Mouse (Mus musculus) liver, embryonic 14.5 days (tissue): ENCODE results near the gene Papln. TPM values are rescaled to one million over a fixed set of nuclear protein-coding genes. Genes with fewer than 3 reads are reported as not detected.

Source experiments
- ATAC-seq: fragments of 200-750 bp; cut with Nextera tagmentation; 2 replicates; pipeline ENCODE4 v1.8.0; 2017; ENCODE audit warnings: moderate number of reproducible peaks, mild to moderate bottlenecking, moderate library complexity; ENCODE audit not compliant: insufficient read depth
- DNase-seq, 3 experiments: peaks; one replicate each; pipeline ENCODE4 v3.0.0-alpha.2; 2012 to 2013; ENCODE audit warnings: low read depth in 3 of 3, low spot score in 3 of 3
- H3K27ac ChIP-seq: fragments of 300-500 bp; sonication (generic); 2 replicates; pipeline ENCODE4 v1.5.1; 2014; ENCODE audit warnings: moderate library complexity, mild to moderate bottlenecking, control low read depth, inconsistent platforms
- H3K27me3 ChIP-seq: fragments of 300-500 bp; sonication (generic); 2 replicates; pipeline ENCODE4 v1.6.1; 2014; ENCODE audit warnings: mild to moderate bottlenecking, low read length, moderate library complexity; ENCODE audit not compliant: control insufficient read depth, insufficient read depth
- H3K36me3 ChIP-seq: fragments of 300-500 bp; sonication (generic); replicated peaks from 2 replicates; pipeline ENCODE4 v1.6.1; 2014; ENCODE audit warnings: low read depth; ENCODE audit not compliant: control insufficient read depth, insufficient read depth
- H3K4me1 ChIP-seq, 2 experiments: fragments of 200-500 bp in 1 of 2; fragments of 300-500 bp in 1 of 2; sonication (generic) in 1 of 2; replicated peaks; 2 replicates each; pipeline ENCODE4 v1.6.1; 2012 to 2014; ENCODE audit warnings: antibody characterized with exemption in 1 of 2, inconsistent platforms in 1 of 2, low read length in 1 of 2; ENCODE audit not compliant: control insufficient read depth in 2 of 2, insufficient read depth in 2 of 2
- H3K4me2 ChIP-seq: fragments of 300-500 bp; sonication (generic); 2 replicates; pipeline ENCODE4 v1.6.1; 2014; ENCODE audit warnings: low read depth, mild to moderate bottlenecking, control low read depth, moderate library complexity
- H3K4me3 ChIP-seq, 2 experiments: fragments of 200-500 bp in 1 of 2; fragments of 300-500 bp in 1 of 2; sonication (generic) in 1 of 2; 2 replicates each; pipeline ENCODE4 v1.5.1; 2012 to 2014; ENCODE audit warnings: low read depth in 2 of 2, low read length in 2 of 2, mild to moderate bottlenecking in 2 of 2, control low read depth in 1 of 2, inconsistent platforms in 1 of 2, moderate library complexity in 1 of 2; ENCODE audit not compliant: insufficient read depth in 1 of 2
- H3K9ac ChIP-seq: fragments of 300-500 bp; sonication (generic); replicated peaks from 2 replicates; pipeline ENCODE4 v1.6.1; 2014; ENCODE audit warnings: mild to moderate bottlenecking, control low read depth, moderate library complexity
- H3K9me3 ChIP-seq: fragments of 300-500 bp; sonication (generic); 2 replicates; pipeline ENCODE4 v1.6.1; 2016; ENCODE audit warnings: low read length, mixed read lengths; ENCODE audit not compliant: control insufficient read depth
- CTCF ChIP-seq: IDR thresholded peaks from 2 replicates; pipeline ENCODE4 v1.5.1; 2016; ENCODE audit warnings: antibody characterized with exemption, low read depth, control low read depth
- EP300 ChIP-seq: IDR thresholded peaks from 2 replicates; pipeline ENCODE4 v1.6.1; 2016; ENCODE audit warnings: antibody characterized with exemption, low read depth
- WGBS: fragments of 180-500 bp; shearing (Covaris S2); extraction: QIAGEN DNeasy Blood & Tissue Kit; methylation state at CpG from one replicate; pipeline ENCODE4 v1.1.7; 2014; ENCODE audit not compliant: insufficient replicate concordance; 5-methylcytosine and 5-hydroxymethylcytosine counted together
- polyA plus RNA-seq, 2 experiments: library from polyadenylated mRNA; depleted of rRNA in 1 of 2; stranded (reverse) in 1 of 2; unstranded in 1 of 2; fragments of >200 nt; fragmentation: Nextera tagmentation in 1 of 2; extraction: Ambion mirVana in 1 of 2; gene quantifications; 2 replicates each; pipeline versions ENCODE4 v1.2.1 to v1.2.3; 2012 to 2014

Gene Papln
- polyA plus RNA-seq, 2 experiments = 0.27 to 1.2 TPM

DNA sequence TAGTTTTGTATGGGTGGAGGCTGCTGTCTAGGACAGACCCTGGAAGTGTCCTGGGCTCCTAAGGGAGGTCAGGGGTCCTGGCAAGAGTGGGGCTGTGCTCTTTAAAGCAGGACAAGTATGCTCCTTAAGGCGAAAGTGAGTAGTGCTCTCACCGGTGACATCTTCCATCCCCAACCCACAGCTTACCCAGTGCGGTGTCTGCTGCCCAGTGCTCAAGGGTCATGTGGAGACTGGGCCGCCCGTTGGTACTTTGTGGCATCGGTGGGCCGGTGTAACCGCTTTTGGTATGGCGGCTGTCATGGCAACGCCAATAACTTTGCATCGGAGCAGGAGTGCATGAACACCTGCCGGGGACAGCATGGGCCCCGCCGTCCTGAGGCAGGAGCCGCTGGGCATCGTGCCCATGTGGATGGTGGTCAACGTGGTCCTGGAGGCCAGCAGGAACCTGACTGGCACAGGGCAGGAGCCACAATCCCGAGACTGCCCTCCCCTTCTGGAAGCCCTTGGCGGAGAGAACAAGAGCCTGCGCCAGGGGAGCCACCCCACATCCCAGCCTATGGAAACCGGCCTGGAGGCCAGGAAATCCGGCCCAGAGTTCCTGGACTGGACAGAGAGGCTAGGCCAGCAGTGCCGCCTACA lies 18.3 kb downstream of the Papln start:
- Histone ChIP-seq H3K36me3 (no peaks in the 10 kb centered on the region), H3K4me3 (no peak overlapping the region), H3K4me1 (no peaks in the 10 kb centered on the region), H3K9me3 (no peaks in the 10 kb centered on the region), H3K9ac (no peak overlapping the region), H3K27ac (no peak overlapping the region), H3K4me2 (no peak overlapping the region), H3K27me3 (no peaks in the 10 kb centered on the region)
- WGBS = 70% methylated on average over 23 of the region's 23 CpGs
- no peak for DNase-seq
- no peak for TF ChIP-seq EP300
- no peak for TF ChIP-seq CTCF
- no peak for ATAC-seq

DNA sequence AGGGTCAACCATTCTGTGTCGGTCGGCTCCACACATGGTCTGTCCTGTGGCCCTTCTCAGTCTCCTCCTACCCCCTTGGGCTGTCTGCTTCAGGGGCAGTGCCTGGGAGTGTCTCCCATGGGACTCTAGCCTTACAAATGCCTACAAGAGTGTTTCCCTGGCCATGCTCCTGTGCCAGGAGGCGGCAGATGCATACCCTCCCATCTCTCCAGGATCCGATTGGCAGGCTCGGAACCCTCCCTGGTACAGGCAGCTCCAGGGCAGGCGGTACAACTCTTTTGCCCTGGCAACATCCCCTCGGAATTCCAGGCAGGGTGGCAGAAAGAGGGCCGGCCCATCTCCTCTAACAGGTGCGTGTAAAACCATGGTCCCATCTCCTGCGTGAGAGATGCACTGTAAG lies 19.2 kb downstream of the Papln start:
- no peaks in the 10 kb centered on the region for H3K9me3 ChIP-seq
- no peak overlapping the region for H3K27ac ChIP-seq
- H3K36me3 ChIP-seq = no peaks in the 10 kb centered on the region
- no peaks in the 10 kb centered on the region for H3K4me1 ChIP-seq
- no peak overlapping the region for H3K9ac ChIP-seq
- no peak for TF ChIP-seq CTCF
- no peak overlapping the region for H3K4me3 ChIP-seq
- 69% methylated on average over 10 of the region's 10 CpGs for WGBS
- ATAC-seq = no peak
- no peak overlapping the region for H3K4me2 ChIP-seq
- no peaks in the 10 kb centered on the region for H3K27me3 ChIP-seq
- DNase-seq = no peak

DNA sequence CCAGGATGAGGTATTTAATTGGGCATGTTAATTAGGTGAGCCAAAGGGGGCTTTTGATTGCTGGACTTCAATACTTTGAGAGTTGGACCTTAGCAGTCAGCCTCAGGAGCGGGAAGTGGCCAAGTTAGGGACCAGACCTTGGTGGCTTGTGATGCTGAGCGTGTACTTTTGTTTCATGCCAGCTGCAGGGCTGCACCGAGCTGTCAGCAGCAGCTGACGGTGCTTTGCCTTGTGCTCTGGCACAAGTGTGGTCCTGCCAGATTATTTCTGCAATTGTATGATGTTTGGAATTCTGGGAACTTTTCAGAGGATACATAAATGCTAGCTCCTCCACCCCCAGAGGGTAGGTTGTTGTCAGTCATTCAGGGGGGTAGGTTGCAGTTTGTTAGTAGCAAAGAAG lies 21.9 kb downstream of the Papln start:
- no peak for DNase-seq
- Histone ChIP-seq H3K9ac (no peak overlapping the region), H3K27me3 (no peaks in the 10 kb centered on the region), H3K27ac (no peak overlapping the region), H3K4me3 (no peak overlapping the region), H3K4me1 (no peaks in the 10 kb centered on the region), H3K4me2 (no peak overlapping the region), H3K36me3 (no peaks in the 10 kb centered on the region), H3K9me3 (no peaks in the 10 kb centered on the region)
- TF ChIP-seq EP300 = no peak
- 64% methylated on average over 4 of the region's 4 CpGs for WGBS
- no peak for ATAC-seq

DNA sequence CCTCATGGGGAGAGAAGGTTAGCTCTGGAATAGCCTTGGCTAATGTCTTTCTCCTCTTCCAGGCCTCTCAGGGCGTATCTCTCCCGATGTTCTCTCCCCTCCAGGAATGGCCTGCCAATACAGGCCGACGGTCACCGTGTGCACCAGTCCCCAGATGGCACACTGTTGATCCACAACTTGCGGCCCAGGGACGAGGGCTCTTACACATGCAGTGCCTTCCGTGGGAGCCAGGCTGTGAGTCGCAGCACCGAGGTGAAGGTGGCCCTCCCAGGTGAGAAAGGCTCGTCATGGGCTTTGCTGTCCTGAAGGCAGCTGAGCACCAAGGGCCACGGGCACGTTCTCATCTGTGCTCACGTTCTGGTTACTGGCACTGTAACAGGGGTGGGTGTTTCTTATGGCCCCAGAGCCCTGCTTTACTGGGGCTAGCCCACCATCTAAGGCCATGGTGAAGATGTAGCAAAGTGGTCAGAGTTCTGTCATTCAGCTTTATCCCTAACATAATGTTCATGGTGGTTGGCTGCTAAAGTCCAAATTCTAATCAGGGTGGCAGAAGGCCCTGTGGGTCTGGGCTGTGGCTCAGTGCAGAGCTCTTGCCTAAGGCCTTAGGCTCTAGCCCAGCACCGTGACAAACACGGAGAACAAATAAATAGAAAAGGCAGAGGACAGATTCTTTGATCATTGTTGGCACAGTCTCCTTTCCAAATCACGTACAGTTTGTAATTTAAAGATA lies 25.8 kb downstream of the Papln start:
- no peaks in the 10 kb centered on the region for H3K4me1 ChIP-seq
- H3K4me2 ChIP-seq = no peak overlapping the region
- ATAC-seq (no peak), DNase-seq (no peak)
- TF ChIP-seq EP300 (no peak), CTCF (no peak)
- WGBS = 69% methylated on average over 17 of the region's 17 CpGs
- no peak overlapping the region for H3K27ac ChIP-seq
- H3K4me3 ChIP-seq = no peak overlapping the region
- H3K9ac ChIP-seq = no peak overlapping the region
- H3K36me3 ChIP-seq = no peaks in the 10 kb centered on the region
- no peaks in the 10 kb centered on the region for H3K27me3 ChIP-seq
- H3K9me3 ChIP-seq = no peaks in the 10 kb centered on the region

DNA sequence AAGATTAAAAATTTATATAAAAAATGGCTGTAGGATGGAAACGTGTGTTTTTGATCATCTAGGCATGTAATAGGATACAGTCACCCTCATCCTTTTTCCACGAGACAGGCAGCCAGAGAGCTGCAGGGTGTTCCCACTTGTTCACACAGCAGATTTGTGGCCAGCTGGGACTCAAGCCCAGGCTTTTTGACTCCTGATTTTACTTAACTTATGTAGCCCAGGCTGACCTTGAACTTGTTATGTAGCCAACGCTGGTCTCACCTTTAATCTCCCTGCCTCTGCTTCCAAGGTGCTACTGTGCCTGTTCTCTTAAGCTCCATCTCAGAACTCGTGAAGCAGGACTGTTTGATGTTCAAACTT lies 26.3 kb downstream of the Papln start:
- TF ChIP-seq CTCF (no peak), EP300 (no peak)
- Histone ChIP-seq H3K27ac (no peak overlapping the region), H3K9me3 (no peaks in the 10 kb centered on the region), H3K9ac (no peak overlapping the region), H3K4me1 (no peaks in the 10 kb centered on the region), H3K4me3 (no peak overlapping the region), H3K4me2 (no peak overlapping the region), H3K36me3 (no peaks in the 10 kb centered on the region), H3K27me3 (no peaks in the 10 kb centered on the region)
- ATAC-seq (no peak), DNase-seq (no peak)
- WGBS = 38% methylated on average over 4 of the region's 4 CpGs
